Mouse (Mus musculus) embryonic facial prominence, embryonic 10.5 days (tissue): ENCODE measurements around the gene Ptpdc1. TPM values are rescaled to one million over a fixed set of nuclear protein-coding genes. Genes with fewer than 3 reads are reported as not detected.
A peak's percentile ranks its signal among the peaks of the same experiment; 100 is the strongest.

Source experiments
- DNase-seq: peaks from one replicate; pipeline ENCODE4 v3.0.0-alpha.2; 2017; ENCODE audit warnings: low spot score
- H3K27ac ChIP-seq: fragments of 300-500 bp; sonication (generic); replicated peaks from 2 replicates; pipeline ENCODE4 v1.5.1; 2016; ENCODE audit warnings: mild to moderate bottlenecking
- H3K27me3 ChIP-seq: fragments of 300-500 bp; sonication (generic); replicated peaks from 2 replicates; pipeline ENCODE4 v1.6.1; 2016; ENCODE audit warnings: low read depth, mild to moderate bottlenecking; ENCODE audit not compliant: poor library complexity, severe bottlenecking
- H3K36me3 ChIP-seq: fragments of 300-500 bp; sonication (generic); replicated peaks from 2 replicates; pipeline ENCODE4 v1.6.1; 2016; ENCODE audit warnings: mild to moderate bottlenecking, moderate library complexity
- H3K4me1 ChIP-seq: fragments of 300-500 bp; sonication (generic); 2 replicates; pipeline ENCODE4 v1.6.1; 2016
- H3K4me3 ChIP-seq: fragments of 300-500 bp; sonication (generic); 2 replicates; pipeline ENCODE4 v1.5.1; 2016; ENCODE audit warnings: mild to moderate bottlenecking, moderate library complexity
- H3K9me3 ChIP-seq: fragments of 300-500 bp; sonication (generic); 2 replicates; pipeline ENCODE4 v1.6.1; 2016; ENCODE audit warnings: mild to moderate bottlenecking
- WGBS: fragments of 180-500 bp; shearing (Covaris S2); methylation state at CpG from one replicate; pipeline ENCODE4 v1.1.7; 2016; 5-methylcytosine and 5-hydroxymethylcytosine counted together
- polyA plus RNA-seq: library from polyadenylated mRNA; unstranded; fragments of >200 nt; fragmentation: Nextera tagmentation; extraction: Ambion mirVana; gene quantifications from 2 replicates; pipeline ENCODE4 v1.2.1, GENCODE M21; 2016

Ptpdc1 gene
- polyA plus RNA-seq, 1 experiment from 2014 or later = 10.5 TPM

GRCm38 (mm10) chr13:48573525-48574355 is 51.7 kb downstream of the Ptpdc1 start:
- Histone ChIP-seq H3K4me3 (no peak overlapping the region), H3K36me3 (no peaks in the 10 kb centered on the region), H3K27ac (no peak overlapping the region), H3K27me3 (no peaks in the 10 kb centered on the region), H3K4me1 (peaks cover 13% of the 10 kb centered on the region), H3K9me3 (no peaks in the 10 kb centered on the region)
- no peak for DNase-seq
- 59% methylated on average over 19 of the region's 19 CpGs for WGBS

- WGBS = 81% methylated on average over 1 of the region's 1 CpGs
- peak; percentile 27 for DNase-seq
- no peaks in the 10 kb centered on the region for H3K27me3 ChIP-seq
- H3K4me3 ChIP-seq = no peak overlapping the region
- H3K36me3 ChIP-seq = no peaks in the 10 kb centered on the region
- no peak overlapping the region for H3K27ac ChIP-seq
- peaks cover 13% of the 10 kb centered on the region for H3K4me1 ChIP-seq
- no peaks in the 10 kb centered on the region for H3K9me3 ChIP-seq
Measured at GRCm38 (mm10) chr13:48572127-48572526, 53.3 kb downstream of the Ptpdc1 start.

GRCm38 (mm10) chr13:48571298-48571697 is 54.2 kb downstream of the Ptpdc1 start:
- WGBS = 84% methylated on average over 5 of the region's 5 CpGs
- no peaks in the 10 kb centered on the region for H3K27me3 ChIP-seq
- no peak overlapping the region for H3K4me3 ChIP-seq
- no peaks in the 10 kb centered on the region for H3K9me3 ChIP-seq
- H3K27ac ChIP-seq = no peak overlapping the region
- H3K4me1 ChIP-seq = peaks cover 16% of the 10 kb centered on the region
- no peaks in the 10 kb centered on the region for H3K36me3 ChIP-seq
- DNase-seq = no peak

GRCm38 (mm10) chr13:48569576-48570132 is 55.8 kb downstream of the Ptpdc1 start:
- Histone ChIP-seq H3K27ac (no peak overlapping the region), H3K27me3 (no peaks in the 10 kb centered on the region), H3K36me3 (no peaks in the 10 kb centered on the region), H3K4me1 (peaks cover 17% of the 10 kb centered on the region), H3K4me3 (no peak overlapping the region), H3K9me3 (no peaks in the 10 kb centered on the region)
- whole genome bisulfite sequencing = 86% methylated on average over 5 of the region's 5 CpGs
- no peak for DNase-seq

- Histone ChIP-seq H3K27ac (no peak overlapping the region), H3K4me3 (no peak overlapping the region), H3K27me3 (no peaks in the 10 kb centered on the region), H3K4me1 (peaks cover 9% of the 10 kb centered on the region), H3K36me3 (no peaks in the 10 kb centered on the region), H3K9me3 (no peaks in the 10 kb centered on the region)
- 91% methylated on average over 3 of the region's 3 CpGs for WGBS
- DNase-seq = no peak
Measured at GRCm38 (mm10) chr13:48567646-48568045, 57.8 kb downstream of the Ptpdc1 start.

- DNase-seq = peak; percentile 58
- Histone ChIP-seq H3K4me3 (no peak overlapping the region), H3K9me3 (no peaks in the 10 kb centered on the region), H3K36me3 (no peaks in the 10 kb centered on the region), H3K27ac (peak overlapping the region; percentile 81), H3K4me1 (peaks cover 9% of the 10 kb centered on the region), H3K27me3 (no peaks in the 10 kb centered on the region)
- 44% methylated on average over 13 of the region's 13 CpGs for WGBS
Measured at GRCm38 (mm10) chr13:48566116-48566935, 59.1 kb downstream of the Ptpdc1 start.

- no peak for DNase-seq
- Histone ChIP-seq H3K27me3 (no peaks in the 10 kb centered on the region), H3K4me1 (peaks cover 9% of the 10 kb centered on the region), H3K36me3 (no peaks in the 10 kb centered on the region), H3K9me3 (no peaks in the 10 kb centered on the region), H3K27ac (no peak overlapping the region), H3K4me3 (no peak overlapping the region)
- 87% methylated on average over 5 of the region's 5 CpGs for WGBS
Measured at GRCm38 (mm10) chr13:48564881-48565600, 60.4 kb downstream of the Ptpdc1 start.

- 88% methylated on average over 5 of the region's 5 CpGs for WGBS
- peaks cover 9% of the 10 kb centered on the region for H3K4me1 ChIP-seq
- H3K27ac ChIP-seq = no peak overlapping the region
- no peak for DNase-seq
- H3K36me3 ChIP-seq = no peaks in the 10 kb centered on the region
- no peak overlapping the region for H3K4me3 ChIP-seq
- H3K9me3 ChIP-seq = no peaks in the 10 kb centered on the region
- no peaks in the 10 kb centered on the region for H3K27me3 ChIP-seq
Measured at GRCm38 (mm10) chr13:48562336-48562735, 63.1 kb downstream of the Ptpdc1 start.

GRCm38 (mm10) chr13:48561481-48561880 is 64.0 kb downstream of the Ptpdc1 start:
- Histone ChIP-seq H3K27me3 (no peaks in the 10 kb centered on the region), H3K27ac (no peak overlapping the region), H3K9me3 (no peaks in the 10 kb centered on the region), H3K36me3 (no peaks in the 10 kb centered on the region), H3K4me3 (no peak overlapping the region), H3K4me1 (peaks cover 7% of the 10 kb centered on the region)
- WGBS = 90% methylated on average over 2 of the region's 2 CpGs
- no peak for DNase-seq

- Histone ChIP-seq H3K27ac (no peak overlapping the region), H3K27me3 (no peaks in the 10 kb centered on the region), H3K4me1 (peaks cover 6% of the 10 kb centered on the region; the same call in 1 of the 2 replicates), H3K36me3 (no peaks in the 10 kb centered on the region), H3K9me3 (no peaks in the 10 kb centered on the region), H3K4me3 (no peak overlapping the region)
- 81% methylated on average over 1 of the region's 1 CpGs for WGBS
- DNase-seq = no peak
Measured at GRCm38 (mm10) chr13:48555976-48556375, 69.5 kb downstream of the Ptpdc1 start.

GRCm38 (mm10) chr13:48554552-48554951 is 70.9 kb downstream of the Ptpdc1 start:
- Histone ChIP-seq H3K9me3 (no peaks in the 10 kb centered on the region), H3K36me3 (no peaks in the 10 kb centered on the region), H3K4me1 (peaks cover 6% of the 10 kb centered on the region; the same call in 1 of the 2 replicates), H3K4me3 (no peak overlapping the region), H3K27ac (no peak overlapping the region), H3K27me3 (no peaks in the 10 kb centered on the region)
- DNase-seq = no peak
- 82% methylated on average over 1 of the region's 1 CpGs for WGBS

GRCm38 (mm10) chr13:48553511-48553910 is 72.0 kb downstream of the Ptpdc1 start:
- H3K27ac ChIP-seq = no peak overlapping the region
- no peaks in the 10 kb centered on the region for H3K27me3 ChIP-seq
- H3K4me3 ChIP-seq = no peak overlapping the region
- 82% methylated on average over 5 of the region's 5 CpGs for WGBS
- no peak for DNase-seq
- peaks cover 6% of the 10 kb centered on the region; the same call in 1 of the 2 replicates for H3K4me1 ChIP-seq
- H3K9me3 ChIP-seq = no peaks in the 10 kb centered on the region
- H3K36me3 ChIP-seq = no peaks in the 10 kb centered on the region
